Mouse (Mus musculus) lung, embryonic 16.5 days (tissue): Measurements from ENCODE around the gene Dusp28. TPM values are rescaled to one million over a fixed set of nuclear protein-coding genes. Genes with fewer than 3 reads are reported as not detected.

Source experiments
- ATAC-seq: fragments of 200-750 bp; cut with Nextera tagmentation; 2 replicates; pipeline ENCODE4 v1.8.0; 2017; ENCODE audit warnings: low read depth, mild to moderate bottlenecking, moderate library complexity
- H3K27ac ChIP-seq: fragments of 300-500 bp; sonication (generic); 2 replicates; pipeline ENCODE4 v1.5.1; 2014; ENCODE audit warnings: mild to moderate bottlenecking, control low read depth, low read length
- H3K27me3 ChIP-seq: fragments of 300-500 bp; sonication (generic); 2 replicates; pipeline ENCODE4 v1.6.1; 2014; ENCODE audit warnings: low read depth, low read length, mixed read lengths; ENCODE audit not compliant: control insufficient read depth, insufficient read depth
- H3K36me3 ChIP-seq: fragments of 300-500 bp; sonication (generic); 2 replicates; pipeline ENCODE4 v1.6.1; 2014; ENCODE audit warnings: low read length; ENCODE audit not compliant: control insufficient read depth, insufficient read depth
- H3K4me1 ChIP-seq: fragments of 300-500 bp; sonication (generic); replicated peaks from 2 replicates; pipeline ENCODE4 v1.6.1; 2014; ENCODE audit warnings: low read length, mixed read lengths; ENCODE audit not compliant: control insufficient read depth, insufficient read depth
- H3K4me2 ChIP-seq: fragments of 300-500 bp; sonication (generic); 2 replicates; pipeline ENCODE4 v1.6.1; 2014; ENCODE audit warnings: low read depth, low read length, control low read depth
- H3K4me3 ChIP-seq: fragments of 300-500 bp; sonication (generic); 2 replicates; pipeline ENCODE4 v1.5.1; 2014; ENCODE audit warnings: mild to moderate bottlenecking, low read length, control low read depth
- H3K9ac ChIP-seq: fragments of 300-500 bp; sonication (generic); 2 replicates; pipeline ENCODE4 v1.6.1; 2014; ENCODE audit warnings: low read length, control low read depth
- H3K9me3 ChIP-seq: fragments of 300-500 bp; sonication (generic); 2 replicates; pipeline ENCODE4 v1.6.1; 2016; ENCODE audit warnings: low read length; ENCODE audit not compliant: control insufficient read depth
- WGBS: fragments of 180-500 bp; shearing (Covaris S2); extraction: QIAGEN DNeasy Blood & Tissue Kit; methylation state at CpG from one replicate; pipeline ENCODE4 v1.1.7; 2014; 5-methylcytosine and 5-hydroxymethylcytosine counted together
- polyA plus RNA-seq: library from polyadenylated mRNA; unstranded; fragments of >200 nt; fragmentation: Nextera tagmentation; extraction: Ambion mirVana; gene quantifications from 2 replicates; pipeline ENCODE4 v1.2.1, GENCODE M21; 2015

The Dusp28 gene
- polyA plus RNA-seq, 1 experiment from 2014 or later: 11.5 TPM

DNA sequence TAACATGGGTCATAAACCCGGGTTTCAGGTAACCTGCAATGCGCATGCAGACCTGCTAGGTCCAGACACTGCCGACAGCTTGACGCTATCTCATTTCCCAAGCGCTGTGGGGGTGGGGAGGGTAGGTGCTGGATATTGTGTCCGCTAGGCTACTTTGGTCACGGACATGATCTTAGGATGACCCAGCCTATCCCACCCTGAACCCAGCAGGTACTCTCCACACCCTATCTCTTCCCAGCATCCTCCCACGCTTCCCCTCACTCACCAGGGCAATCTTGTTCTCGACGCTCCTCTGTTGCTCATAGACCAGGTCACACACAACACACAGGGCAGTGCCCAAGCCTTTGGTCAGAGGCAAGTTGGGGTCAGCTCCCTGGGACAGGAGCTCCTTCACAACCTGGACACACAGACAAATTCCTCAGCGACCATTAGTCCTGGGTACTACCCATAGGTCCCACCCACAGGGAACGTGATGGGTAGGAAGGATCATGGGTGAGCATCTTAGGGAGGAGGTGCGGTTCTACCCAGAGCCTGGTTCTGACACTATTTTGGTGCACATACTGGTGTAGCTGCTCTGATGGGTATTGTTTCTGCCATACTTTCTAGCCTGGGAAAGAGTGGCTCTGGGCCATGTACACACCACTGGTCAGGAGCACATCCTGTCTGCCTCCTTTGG, 28.6 kb upstream of the Dusp28 start:
- ATAC-seq: no peak
- Histone ChIP-seq H3K4me3 (no peak overlapping the region), H3K4me2 (no peak overlapping the region), H3K27me3 (no peaks in the 10 kb centered on the region), H3K27ac (no peak overlapping the region), H3K9me3 (no peaks in the 10 kb centered on the region), H3K4me1 (no peaks in the 10 kb centered on the region), H3K36me3 (no peaks in the 10 kb centered on the region), H3K9ac (no peak overlapping the region)
- 79% methylated on average over 13 of the region's 13 CpGs for WGBS

DNA sequence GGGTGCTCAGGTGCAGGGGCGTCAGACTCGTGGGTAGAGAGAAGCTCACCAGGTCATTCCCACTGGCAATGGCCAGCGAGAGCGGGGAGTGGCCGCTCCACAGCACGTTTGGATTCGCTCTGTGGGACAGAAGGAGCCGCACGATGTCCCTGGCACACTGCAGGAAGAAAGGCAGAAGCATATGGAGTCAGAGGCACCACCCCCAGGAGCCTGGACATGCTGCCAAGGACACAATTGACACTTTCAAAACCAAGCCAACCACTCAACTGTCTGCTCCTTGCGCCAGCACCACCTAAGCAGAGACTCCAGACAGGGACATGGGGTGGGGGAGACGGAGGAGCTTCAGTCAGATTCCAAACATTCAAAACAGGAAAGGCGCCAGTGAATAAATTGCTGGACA, 27.5 kb upstream of the Dusp28 start:
- 78% methylated on average over 12 of the region's 12 CpGs for WGBS
- no peak for ATAC-seq
- Histone ChIP-seq H3K27me3 (no peaks in the 10 kb centered on the region), H3K4me2 (no peak overlapping the region), H3K36me3 (no peaks in the 10 kb centered on the region), H3K9me3 (no peaks in the 10 kb centered on the region), H3K4me1 (no peaks in the 10 kb centered on the region), H3K27ac (no peak overlapping the region), H3K9ac (no peak overlapping the region), H3K4me3 (no peak overlapping the region)

- no peaks in the 10 kb centered on the region for H3K36me3 ChIP-seq
- H3K27me3 ChIP-seq: no peaks in the 10 kb centered on the region
- H3K9me3 ChIP-seq: no peaks in the 10 kb centered on the region
- H3K4me3 ChIP-seq: no peak overlapping the region
- no peaks in the 10 kb centered on the region for H3K4me1 ChIP-seq
- H3K9ac ChIP-seq: no peak overlapping the region
- no peak overlapping the region for H3K27ac ChIP-seq
- no peak overlapping the region for H3K4me2 ChIP-seq
- no peak for ATAC-seq
- WGBS: 73% methylated on average over 5 of the region's 5 CpGs
Observed at GRCm38 (mm10) chr1:92880101-92880500, 26.7 kb upstream of the Dusp28 start.

GRCm38 (mm10) chr1:92881982-92882381, 24.8 kb upstream of the Dusp28 start:
- no peak overlapping the region for H3K4me2 ChIP-seq
- no peaks in the 10 kb centered on the region for H3K27me3 ChIP-seq
- ATAC-seq: no peak
- no peaks in the 10 kb centered on the region for H3K36me3 ChIP-seq
- no peak overlapping the region for H3K9ac ChIP-seq
- H3K9me3 ChIP-seq: no peaks in the 10 kb centered on the region
- no peak overlapping the region for H3K27ac ChIP-seq
- 78% methylated on average over 6 of the region's 6 CpGs for WGBS
- H3K4me1 ChIP-seq: no peaks in the 10 kb centered on the region
- H3K4me3 ChIP-seq: no peak overlapping the region

DNA sequence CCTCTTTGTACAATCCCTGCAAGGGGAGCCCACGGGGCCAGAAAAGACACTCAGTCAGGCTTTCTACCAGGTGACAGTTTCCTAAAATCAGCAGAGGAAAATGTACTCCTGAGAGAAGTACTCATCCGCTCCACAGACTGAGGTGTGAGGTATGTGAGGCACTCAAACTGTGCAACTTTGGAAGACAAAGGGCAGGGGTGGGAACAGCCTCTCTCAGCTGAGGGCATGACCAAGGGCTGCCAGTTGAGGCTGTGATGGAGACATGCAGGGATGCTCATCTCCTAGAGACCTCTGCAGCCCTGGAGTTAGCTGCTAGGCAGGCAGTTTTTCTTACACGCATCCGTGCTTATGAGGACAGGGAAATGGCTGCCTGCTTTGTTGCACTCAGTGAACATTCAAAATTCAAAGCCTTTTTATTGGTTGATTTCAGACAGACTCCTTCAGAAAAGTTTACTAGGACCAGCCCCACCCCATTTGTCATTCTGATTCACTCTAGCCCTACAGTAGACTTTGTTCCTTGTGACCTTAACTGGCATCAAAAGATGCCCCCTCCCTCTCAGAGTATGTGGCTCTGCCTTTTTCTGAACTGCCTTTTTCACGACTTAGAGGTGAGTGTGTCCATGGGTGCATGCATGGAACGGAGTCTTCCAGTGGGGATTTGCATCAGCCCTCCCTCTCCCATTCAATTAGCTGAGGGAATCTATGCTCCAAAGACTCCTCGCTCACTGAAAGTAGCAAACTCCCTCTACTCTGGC, 17.7 kb upstream of the Dusp28 start:
- H3K4me2 ChIP-seq: no peak overlapping the region
- H3K36me3 ChIP-seq: no peaks in the 10 kb centered on the region
- H3K9ac ChIP-seq: no peak overlapping the region
- no peaks in the 10 kb centered on the region for H3K9me3 ChIP-seq
- WGBS: 67% methylated on average over 7 of the region's 7 CpGs
- no peak overlapping the region for H3K4me3 ChIP-seq
- H3K27ac ChIP-seq: no peak overlapping the region
- H3K4me1 ChIP-seq: no peaks in the 10 kb centered on the region
- ATAC-seq: no peak
- no peaks in the 10 kb centered on the region for H3K27me3 ChIP-seq

DNA sequence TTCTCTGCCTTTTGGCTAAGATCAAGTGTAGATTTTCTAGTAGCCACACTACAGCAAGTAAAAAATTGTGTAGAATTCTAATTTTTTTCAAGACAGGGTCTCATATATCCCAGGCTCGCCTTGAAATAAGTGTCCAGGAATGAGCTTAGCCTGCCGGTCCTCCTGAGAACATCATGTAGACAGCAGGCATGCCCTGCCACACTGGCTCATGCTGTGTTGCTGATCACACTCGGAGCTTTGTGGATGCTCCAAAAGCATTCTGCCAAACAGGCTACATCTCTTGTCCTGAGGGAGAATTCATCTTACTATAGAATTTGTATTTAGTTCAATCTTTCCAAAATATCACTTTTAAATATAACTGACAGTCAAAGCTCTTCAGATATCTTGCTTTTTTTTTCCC, 14.0 kb upstream of the Dusp28 start:
- WGBS: 64% methylated on average over 3 of the region's 3 CpGs
- no peaks in the 10 kb centered on the region for H3K9me3 ChIP-seq
- H3K27me3 ChIP-seq: no peaks in the 10 kb centered on the region

GRCm38 (mm10) chr1:92893896-92894295, 12.9 kb upstream of the Dusp28 start:
- Histone ChIP-seq H3K4me1 (no peaks in the 10 kb centered on the region), H3K9me3 (no peaks in the 10 kb centered on the region), H3K4me2 (no peak overlapping the region), H3K4me3 (no peak overlapping the region), H3K9ac (no peak overlapping the region), H3K27ac (no peak overlapping the region), H3K36me3 (no peaks in the 10 kb centered on the region), H3K27me3 (no peaks in the 10 kb centered on the region)
- ATAC-seq: no peak
- 63% methylated on average over 3 of the region's 3 CpGs for WGBS

More for the DNA sequence above, 14.0 kb upstream of the Dusp28 start:
- Histone ChIP-seq H3K36me3 (no peaks in the 10 kb centered on the region), H3K4me3 (no peak overlapping the region), H3K9ac (no peak overlapping the region), H3K4me2 (no peak overlapping the region), H3K4me1 (no peaks in the 10 kb centered on the region), H3K27ac (no peak overlapping the region)
- ATAC-seq: no peak

GRCm38 (mm10) chr1:92895089-92895488, 11.7 kb upstream of the Dusp28 start:
- Histone ChIP-seq H3K4me3 (no peak overlapping the region), H3K36me3 (no peaks in the 10 kb centered on the region), H3K27me3 (no peaks in the 10 kb centered on the region), H3K9me3 (no peaks in the 10 kb centered on the region), H3K9ac (no peak overlapping the region), H3K4me1 (no peaks in the 10 kb centered on the region), H3K4me2 (no peak overlapping the region), H3K27ac (no peak overlapping the region)
- ATAC-seq: peak; percentile 59; the same call in 1 of the 2 replicates
- WGBS: 13% methylated on average over 3 of the region's 3 CpGs

DNA sequence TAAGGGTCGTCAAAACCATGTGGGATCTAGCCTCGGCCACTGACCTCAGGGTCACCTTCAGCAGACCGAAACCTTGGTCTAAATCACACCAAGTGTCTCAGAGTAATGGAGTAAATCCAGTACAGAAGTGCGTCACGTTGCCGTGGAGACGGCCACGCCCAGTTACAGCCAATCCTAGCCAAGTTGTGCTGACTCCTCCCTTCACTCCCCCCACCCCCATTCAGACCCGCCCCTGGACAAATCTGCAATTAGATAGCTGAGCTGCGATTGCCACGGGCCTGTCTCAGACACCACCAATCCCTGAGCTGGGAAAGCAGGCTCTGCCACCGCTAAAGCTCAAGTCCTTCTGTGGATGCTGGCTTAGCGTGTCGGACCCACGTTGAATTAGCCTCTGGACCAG, 4.0 kb upstream of the Dusp28 start, which contains the start of gene Ankmy1:
Gene Ankmy1 (minus strand): TSS at position 121 of the 400 bp plus-strand sequence.
- peak; percentile 55 for ATAC-seq
- 1% methylated on average over 15 of the region's 15 CpGs for WGBS
- Histone ChIP-seq H3K4me3 (peak within 1 kb of the TSS; percentile 12), H3K27me3 (no peaks in the 10 kb centered on the region; the same call in 1 of the 2 replicates), H3K9ac (no peak within 1 kb of the TSS), H3K27ac (no peak within 1 kb of the TSS), H3K36me3 (no peaks in the 10 kb centered on the region), H3K4me2 (peak within 1 kb of the TSS; percentile 54), H3K4me1 (peaks cover 12% of the 10 kb centered on the region), H3K9me3 (no peaks in the 10 kb centered on the region)
